Mouse (Mus musculus): ENCODE results near the gene Tmprss6. TPM values are rescaled to one million over a fixed set of nuclear protein-coding genes. Genes with fewer than 3 reads are reported as not detected.

Gene Tmprss6
- polyA plus RNA-seq, 1 experiment from 2014 or later: 155 TPM

GRCm38 (mm10) chr15:78471902-78472301, 3.5 kb upstream of the Tmprss6 start:
- POLR2A ChIA-PET: interaction anchor here (0.8 kb wide), 1 partner anchor 18 kb away, joined by 4 read pairs; no protein-coding TSS in a partner anchor
- no peaks in the 10 kb centered on the region for H3K27me3 ChIP-seq
- in situ Hi-C loops (cut with MboI; ENCODE audit: low pct_unique_long_range_greater_than_20kb): no loop called here
- TF ChIP-seq CTCF (IDR thresholded peaks at IDR 0.05): no peak
- CTCF ChIA-PET: interaction anchor here (1.0 kb wide), 1 partner anchor 24 kb away, joined by 4 read pairs; no protein-coding TSS in a partner anchor
- DNase-seq (ENCODE audit: low read depth, low spot score): no peak
- no peak for ATAC-seq

- ATAC-seq (no peak), DNase-seq (ENCODE audit: low read depth, low spot score) (no peak)
- POLR2A ChIA-PET: interaction anchor here (0.5 to 1.2 kb wide), 5 partner anchors 12 to 117 kb away, joined by 3 to 5 read pairs (median 3); no protein-coding TSS in a partner anchor
- CTCF ChIA-PET: interaction anchor here (1.5 to 3.4 kb wide), 2 partner anchors 19 to 41 kb away, joined by 3 to 12 read pairs; no protein-coding TSS in a partner anchor
- in situ Hi-C loops (cut with MboI; ENCODE audit: low pct_unique_long_range_greater_than_20kb): no loop called here
- TF ChIP-seq CTCF (IDR thresholded peaks at IDR 0.05): no peak
- H3K27me3 ChIP-seq: no peaks in the 10 kb centered on the region
Measured at GRCm38 (mm10) chr15:78470495-78471276, 2.3 kb upstream of the Tmprss6 start.

GRCm38 (mm10) chr15:78467570-78467969, 864 bp downstream of the Tmprss6 start:
- no peaks in the 10 kb centered on the region for H3K27me3 ChIP-seq
- ChIA-PET POLR2A (interaction anchor here (0.8 to 2.7 kb wide), 7 partner anchors 9 to 63 kb away, joined by 3 to 11 read pairs (median 4); partner anchors contain the start of genes C1qtnf6 and Kctd17), CTCF (interaction anchor here (0.9 to 3.4 kb wide), 3 partner anchors 14 to 32 kb away, joined by 3 to 12 read pairs (median 3); no protein-coding TSS in a partner anchor)
- in situ Hi-C loops (cut with MboI; ENCODE audit: low pct_unique_long_range_greater_than_20kb): no loop called here
- no peak for TF ChIP-seq CTCF (IDR thresholded peaks at IDR 0.05)
- ATAC-seq (no peak), DNase-seq (ENCODE audit: low read depth, low spot score) (no peak)

- TF ChIP-seq CTCF (IDR thresholded peaks at IDR 0.05): no peak
- ChIA-PET POLR2A (interaction anchor here (0.8 to 1.8 kb wide), 6 partner anchors 9 to 64 kb away, joined by 3 to 7 read pairs (median 3); partner anchors contain the start of genes C1qtnf6 and Kctd17), CTCF (interaction anchor here (0.9 to 1.6 kb wide), 2 partner anchors 15 to 33 kb away, joined by 3 read pairs; no protein-coding TSS in a partner anchor)
- no peak for ATAC-seq
- in situ Hi-C loops (cut with MboI; ENCODE audit: low pct_unique_long_range_greater_than_20kb): no loop called here
- no peak for DNase-seq (ENCODE audit: low read depth, low spot score)
- no peaks in the 10 kb centered on the region for H3K27me3 ChIP-seq
Measured at GRCm38 (mm10) chr15:78466809-78467208, 1.6 kb downstream of the Tmprss6 start.

GRCm38 (mm10) chr15:78462981-78463380, 5.5 kb downstream of the Tmprss6 start:
- no peaks in the 10 kb centered on the region for H3K27me3 ChIP-seq
- ATAC-seq (no peak), DNase-seq (ENCODE audit: low read depth, low spot score) (no peak)
- TF ChIP-seq CTCF (IDR thresholded peaks at IDR 0.05): no peak
- CTCF ChIA-PET: interaction anchor here (1.2 to 1.3 kb wide), 2 partner anchors 15 to 24 kb away, joined by 3 read pairs; no protein-coding TSS in a partner anchor
- in situ Hi-C loops (cut with MboI; ENCODE audit: low pct_unique_long_range_greater_than_20kb): no loop called here
- POLR2A ChIA-PET: no interaction called here

- POLR2A ChIA-PET: interaction anchor here (1.0 to 1.6 kb wide), 2 partner anchors 10 to 11 kb away, joined by 3 to 10 read pairs; partner anchors contain the start of gene Tmprss6
- no peak for TF ChIP-seq CTCF (IDR thresholded peaks at IDR 0.05)
- CTCF ChIA-PET: interaction anchor here (1.2 kb wide), 1 partner anchor 62 kb away, joined by 3 read pairs; no protein-coding TSS in a partner anchor
Measured at GRCm38 (mm10) chr15:78457193-78457592, 11.2 kb downstream of the Tmprss6 start.

GRCm38 (mm10) chr15:78456051-78456450, 12.4 kb downstream of the Tmprss6 start:
- ChIA-PET CTCF (interaction anchor here (1.0 to 1.1 kb wide), 2 partner anchors 9 to 25 kb away, joined by 3 read pairs; no protein-coding TSS in a partner anchor), POLR2A (interaction anchor here (1.6 kb wide), 1 partner anchor 12 kb away, joined by 10 read pairs; the partner anchor contains the start of gene Tmprss6)
- in situ Hi-C loops (cut with MboI; ENCODE audit: low pct_unique_long_range_greater_than_20kb): no loop called here
- TF ChIP-seq CTCF (IDR thresholded peaks at IDR 0.05): no peak
- H3K27me3 ChIP-seq: no peaks in the 10 kb centered on the region
- DNase-seq (ENCODE audit: low read depth, low spot score): no peak
- ATAC-seq: peak; percentile 49

More at GRCm38 (mm10) chr15:78457193-78457592, 11.2 kb downstream of the Tmprss6 start:
- no peak for ATAC-seq
- DNase-seq (ENCODE audit: low read depth, low spot score): no peak
- no peaks in the 10 kb centered on the region for H3K27me3 ChIP-seq
- in situ Hi-C loops (cut with MboI; ENCODE audit: low pct_unique_long_range_greater_than_20kb): no loop called here

- DNase-seq (ENCODE audit: low read depth, low spot score): no peak
- ATAC-seq: peak; percentile 9
- TF ChIP-seq CTCF (IDR thresholded peaks at IDR 0.05): no peak
- POLR2A ChIA-PET: interaction anchor here (1.2 kb wide), 1 partner anchor 76 kb away, joined by 3 read pairs; the partner anchor contains the start of gene C1qtnf6
- in situ Hi-C loops (cut with MboI; ENCODE audit: low pct_unique_long_range_greater_than_20kb): no loop called here
- H3K27me3 ChIP-seq: no peaks in the 10 kb centered on the region
- CTCF ChIA-PET: interaction anchor here (1.0 to 1.1 kb wide), 2 partner anchors 10 to 25 kb away, joined by 3 read pairs; no protein-coding TSS in a partner anchor
Measured at GRCm38 (mm10) chr15:78455168-78455567, 13.3 kb downstream of the Tmprss6 start.

GRCm38 (mm10) chr15:78452929-78453328, 15.5 kb downstream of the Tmprss6 start:
- DNase-seq (ENCODE audit: low read depth, low spot score) (no peak), ATAC-seq (no peak)
- in situ Hi-C loops (cut with MboI; ENCODE audit: low pct_unique_long_range_greater_than_20kb): no loop called here
- TF ChIP-seq CTCF (IDR thresholded peaks at IDR 0.05): no peak
- CTCF ChIA-PET: interaction anchor here (1.6 to 3.7 kb wide), 2 partner anchors 16 to 18 kb away, joined by 3 to 12 read pairs; partner anchors contain the start of gene Tmprss6
- POLR2A ChIA-PET: interaction anchor here (0.6 kb wide), 1 partner anchor 266 kb away, joined by 3 read pairs; no protein-coding TSS in a partner anchor
- H3K27me3 ChIP-seq: no peaks in the 10 kb centered on the region

- POLR2A ChIA-PET: interaction anchor here (0.6 to 1.8 kb wide), 3 partner anchors 11 to 17 kb away, joined by 3 to 7 read pairs (median 3); partner anchors contain the start of gene Tmprss6
- DNase-seq (ENCODE audit: low read depth, low spot score) (no peak), ATAC-seq (no peak)
- in situ Hi-C loops (cut with MboI; ENCODE audit: low pct_unique_long_range_greater_than_20kb): no loop called here
- CTCF ChIA-PET: interaction anchor here (3.7 kb wide), 1 partner anchor 18 kb away, joined by 12 read pairs; the partner anchor contains the start of gene Tmprss6
- no peak for TF ChIP-seq CTCF (IDR thresholded peaks at IDR 0.05)
- H3K27me3 ChIP-seq: no peaks in the 10 kb centered on the region
Measured at GRCm38 (mm10) chr15:78451201-78451600, 17.2 kb downstream of the Tmprss6 start.
